Mouse (Mus musculus) midbrain, embryonic 16.5 days (tissue): ENCODE measurements around the gene Pttg1ip. TPM values are rescaled to one million over a fixed set of nuclear protein-coding genes. Genes with fewer than 3 reads are reported as not detected.

Experiments used
- ATAC-seq: fragments of 200-750 bp; cut with Nextera tagmentation; 2 replicates; pipeline ENCODE4 v1.8.0; 2017; ENCODE audit warnings: moderate TSS enrichment
- H3K27ac ChIP-seq: fragments of 300-500 bp; sonication (generic); 2 replicates; pipeline ENCODE4 v1.5.1; 2014; ENCODE audit warnings: mild to moderate bottlenecking, low read length, mixed read lengths
- H3K27me3 ChIP-seq: fragments of 300-500 bp; sonication (generic); 2 replicates; pipeline ENCODE4 v1.6.1; 2014; ENCODE audit warnings: low read depth, low read length, mixed read lengths; ENCODE audit not compliant: control insufficient read depth, insufficient read depth
- H3K36me3 ChIP-seq: fragments of 300-500 bp; sonication (generic); 2 replicates; pipeline ENCODE4 v1.6.1; 2014; ENCODE audit warnings: mild to moderate bottlenecking, low read length, moderate library complexity, mixed read lengths; ENCODE audit not compliant: control insufficient read depth, insufficient read depth
- H3K4me1 ChIP-seq: fragments of 300-500 bp; sonication (generic); 2 replicates; pipeline ENCODE4 v1.6.1; 2014; ENCODE audit warnings: mild to moderate bottlenecking, low read length, mixed read lengths; ENCODE audit not compliant: control insufficient read depth, insufficient read depth
- H3K4me2 ChIP-seq: fragments of 300-500 bp; sonication (generic); 2 replicates; pipeline ENCODE4 v1.6.1; 2014; ENCODE audit warnings: mild to moderate bottlenecking, low read length, mixed read lengths
- H3K4me3 ChIP-seq: fragments of 300-500 bp; sonication (generic); 2 replicates; pipeline ENCODE4 v1.5.1; 2014; ENCODE audit warnings: low read depth, mild to moderate bottlenecking, low read length, moderate library complexity, mixed read lengths
- H3K9ac ChIP-seq: fragments of 300-500 bp; sonication (generic); 2 replicates; pipeline ENCODE4 v1.6.1; 2014; ENCODE audit warnings: low read depth, low read length, mixed read lengths
- H3K9me3 ChIP-seq: fragments of 300-500 bp; sonication (generic); replicated peaks from 2 replicates; pipeline ENCODE4 v1.6.1; 2014; ENCODE audit warnings: mild to moderate bottlenecking, low read length, mixed read lengths; ENCODE audit not compliant: control insufficient read depth, poor library complexity, severe bottlenecking
- WGBS: fragments of 180-500 bp; shearing (Covaris S2); extraction: QIAGEN DNeasy Blood & Tissue Kit; methylation state at CpG from one replicate; pipeline ENCODE4 v1.1.7; 2014; 5-methylcytosine and 5-hydroxymethylcytosine counted together
- microRNA counts: library from miRNA; unstranded; fragments of <30 nt; microRNA quantifications from one replicate; lab custom pipeline; 2016
- microRNA-seq: library from miRNA; unstranded; fragments of <30 nt; microRNA quantifications from one replicate; pipeline ENCODE4, GENCODE M21; 2017
- polyA plus RNA-seq: library from polyadenylated mRNA; unstranded; fragments of >200 nt; fragmentation: Nextera tagmentation; extraction: Ambion mirVana; gene quantifications from 2 replicates; pipeline ENCODE4 v1.2.1, GENCODE M21; 2015

The Pttg1ip gene
- polyA plus RNA-seq, 1 experiment from 2014 or later, result 70.8 TPM

DNA sequence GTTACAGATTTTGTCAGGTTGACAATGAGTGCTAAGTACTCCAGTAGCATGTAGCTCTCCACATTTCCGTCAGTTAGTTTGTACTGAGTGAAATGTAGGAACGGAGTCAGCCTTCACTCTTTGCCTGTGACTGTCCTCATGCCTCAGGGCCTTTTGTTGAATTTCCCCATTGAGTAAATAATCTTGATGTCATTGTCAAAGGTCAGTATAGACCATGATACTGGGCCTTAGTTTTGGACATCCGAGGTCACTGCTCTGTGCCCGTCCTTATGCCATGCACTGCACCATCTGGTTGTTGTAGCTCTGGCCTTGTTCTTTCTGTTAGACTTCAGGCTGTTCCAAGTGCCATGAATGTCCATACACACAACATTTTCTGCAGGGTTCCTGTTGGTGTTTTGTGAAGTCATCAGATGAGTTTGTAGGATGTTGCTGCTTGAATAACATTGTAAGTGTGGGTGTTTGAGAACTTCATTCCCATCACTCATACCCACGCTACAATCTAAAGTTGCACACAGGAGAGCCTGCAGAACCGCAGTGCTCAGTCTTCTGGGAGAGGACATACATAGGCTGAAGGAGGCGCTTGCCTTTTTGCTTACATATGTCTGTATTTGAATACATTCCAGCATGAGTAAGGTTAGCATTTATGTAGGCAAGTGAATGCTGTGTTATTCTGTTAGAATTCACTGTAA lies 54.9 kb downstream of the Pttg1ip start:
- Histone ChIP-seq H3K27me3 (no peaks in the 10 kb centered on the region), H3K9me3 (no peaks in the 10 kb centered on the region), H3K4me1 (no peaks in the 10 kb centered on the region; the same call in 1 of the 2 replicates), H3K4me2 (no peak overlapping the region), H3K27ac (no peak overlapping the region), H3K36me3 (peaks cover 7% of the 10 kb centered on the region), H3K4me3 (no peak overlapping the region), H3K9ac (no peak overlapping the region)
- 95% methylated on average over 7 of the region's 7 CpGs for WGBS
- ATAC-seq, result no peak

DNA sequence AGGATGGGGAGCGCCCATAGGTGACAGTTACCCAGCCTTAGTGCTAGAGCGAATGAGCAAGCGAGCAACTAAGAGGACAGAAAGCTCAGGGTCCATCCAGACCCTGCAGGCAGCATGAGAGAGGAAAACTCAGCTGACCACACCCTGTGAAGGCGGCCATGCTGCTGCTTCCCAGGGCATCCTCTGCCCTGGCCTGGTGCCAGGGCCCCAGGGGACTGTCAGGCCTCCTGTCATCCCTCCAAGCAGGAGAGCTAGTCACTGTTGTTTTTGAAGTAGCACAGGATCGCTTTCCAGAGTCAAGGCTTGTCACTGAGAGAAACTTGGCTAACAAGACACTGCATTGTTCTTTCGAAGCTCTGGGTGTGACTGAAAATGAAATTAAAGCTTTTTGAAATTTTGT lies 57.4 kb downstream of the Pttg1ip start:
- Histone ChIP-seq H3K4me3 (no peak overlapping the region), H3K9me3 (no peaks in the 10 kb centered on the region), H3K4me1 (no peaks in the 10 kb centered on the region), H3K27ac (no peak overlapping the region), H3K4me2 (no peak overlapping the region), H3K9ac (no peak overlapping the region), H3K27me3 (no peaks in the 10 kb centered on the region), H3K36me3 (peaks cover 11% of the 10 kb centered on the region)
- 78% methylated on average over 6 of the region's 6 CpGs for WGBS
- no peak for ATAC-seq

DNA sequence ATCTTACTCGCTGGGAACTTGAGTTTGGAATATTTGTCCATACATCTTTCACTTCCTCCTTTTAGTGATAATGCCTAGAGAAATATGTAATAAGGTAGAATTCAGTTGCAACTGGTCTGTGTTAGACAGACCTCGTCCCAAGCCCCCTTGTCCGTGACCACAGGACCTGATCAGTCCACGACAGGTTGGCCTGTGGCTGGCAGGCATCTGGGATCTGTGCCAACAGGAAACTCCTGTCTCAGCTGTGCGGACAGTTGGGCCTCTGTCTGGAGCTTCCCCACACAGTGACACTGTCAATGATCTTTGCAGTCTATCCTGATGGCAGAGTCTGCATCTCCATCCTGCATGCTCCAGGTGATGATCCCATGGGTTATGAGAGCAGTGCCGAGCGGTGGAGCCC lies 61.6 kb downstream of the Pttg1ip start:
- no peaks in the 10 kb centered on the region for H3K27me3 ChIP-seq
- no peak for ATAC-seq
- H3K4me2 ChIP-seq, result no peak overlapping the region
- H3K9me3 ChIP-seq, result no peaks in the 10 kb centered on the region
- 86% methylated on average over 7 of the region's 7 CpGs for WGBS
- no peak overlapping the region for H3K27ac ChIP-seq
- H3K4me1 ChIP-seq, result no peaks in the 10 kb centered on the region
- no peak overlapping the region for H3K4me3 ChIP-seq
- no peak overlapping the region for H3K9ac ChIP-seq
- H3K36me3 ChIP-seq, result peaks cover 24% of the 10 kb centered on the region

DNA sequence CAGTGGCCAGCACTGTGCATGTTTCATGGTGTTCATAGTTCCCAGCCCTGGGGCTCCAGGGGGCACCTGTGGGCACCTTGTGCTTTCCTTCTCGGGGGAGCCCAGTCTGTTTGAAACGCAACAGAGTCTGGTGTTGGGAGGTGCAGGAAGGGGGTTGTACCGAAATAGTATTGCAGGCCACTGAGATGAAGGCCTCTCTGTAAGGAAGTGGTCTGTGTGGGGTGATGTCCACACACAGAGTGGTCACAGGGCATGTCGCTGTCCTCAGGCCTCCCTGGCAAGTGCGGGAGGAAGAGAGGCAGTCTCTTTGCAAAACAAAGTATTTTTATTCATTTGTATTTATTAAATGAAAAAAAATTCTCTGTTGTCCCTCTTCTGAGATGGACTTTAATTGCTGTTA lies 64.1 kb downstream of the Pttg1ip start:
- Histone ChIP-seq H3K4me1 (no peaks in the 10 kb centered on the region), H3K27me3 (no peaks in the 10 kb centered on the region), H3K9ac (no peak overlapping the region), H3K36me3 (peaks cover 24% of the 10 kb centered on the region), H3K4me2 (no peak overlapping the region), H3K27ac (no peak overlapping the region), H3K4me3 (no peak overlapping the region), H3K9me3 (no peaks in the 10 kb centered on the region)
- 90% methylated on average over 5 of the region's 5 CpGs for WGBS
- ATAC-seq, result no peak

DNA sequence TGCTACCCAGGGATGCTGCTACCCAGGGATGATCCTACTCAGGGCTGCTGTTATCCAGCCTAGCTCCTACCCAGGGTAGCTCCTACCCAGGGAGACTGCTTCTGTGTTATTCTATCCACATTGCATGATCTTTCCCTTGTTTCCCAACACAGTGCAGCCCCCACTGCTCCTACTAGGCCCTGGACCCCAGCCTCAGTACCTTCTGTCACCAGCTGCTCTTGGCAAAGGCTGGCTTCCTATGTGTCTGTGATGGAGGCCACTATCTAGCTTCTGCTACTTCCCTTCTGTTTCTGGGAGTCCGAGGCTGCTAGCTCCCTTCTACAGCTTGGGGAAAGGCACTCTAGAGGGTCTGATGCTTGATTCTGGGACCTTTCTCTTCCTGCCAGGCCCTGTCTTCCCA lies 65.9 kb downstream of the Pttg1ip start:
- no peaks in the 10 kb centered on the region for H3K27me3 ChIP-seq
- ATAC-seq, result no peak
- H3K4me1 ChIP-seq, result no peaks in the 10 kb centered on the region
- no peaks in the 10 kb centered on the region for H3K9me3 ChIP-seq
- no peak overlapping the region for H3K4me3 ChIP-seq
- H3K9ac ChIP-seq, result no peak overlapping the region
- WGBS, result 88% methylated on average over 1 of the region's 1 CpGs
- H3K4me2 ChIP-seq, result no peak overlapping the region
- H3K27ac ChIP-seq, result no peak overlapping the region
- peaks cover 14% of the 10 kb centered on the region for H3K36me3 ChIP-seq

DNA sequence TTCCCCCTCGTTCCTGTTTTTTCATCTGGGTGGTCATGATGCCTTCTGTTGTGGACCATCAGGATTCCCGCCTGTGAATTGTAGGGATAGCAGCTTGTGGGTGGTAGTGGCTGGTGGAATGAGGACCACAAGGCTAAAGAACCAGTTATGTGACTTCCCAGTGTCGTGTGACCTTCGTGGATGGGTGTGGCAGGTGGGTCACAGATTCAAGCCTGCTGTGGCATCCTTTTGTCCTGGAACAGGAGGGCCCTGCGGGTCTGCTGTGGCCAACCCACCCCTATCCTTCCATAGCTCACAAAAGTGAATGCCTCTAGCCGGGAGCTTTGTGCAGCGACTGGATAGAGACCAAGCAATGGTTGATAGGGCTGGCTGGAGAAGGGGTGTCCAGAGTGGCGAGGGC lies 66.4 kb downstream of the Pttg1ip start:
- WGBS, result 82% methylated on average over 8 of the region's 8 CpGs
- H3K4me2 ChIP-seq, result no peak overlapping the region
- H3K27me3 ChIP-seq, result no peaks in the 10 kb centered on the region
- H3K36me3 ChIP-seq, result peaks cover 14% of the 10 kb centered on the region
- no peak for ATAC-seq
- H3K9me3 ChIP-seq, result no peaks in the 10 kb centered on the region
- no peaks in the 10 kb centered on the region for H3K4me1 ChIP-seq
- no peak overlapping the region for H3K4me3 ChIP-seq
- H3K27ac ChIP-seq, result no peak overlapping the region
- no peak overlapping the region for H3K9ac ChIP-seq

MicroRNAs encoded within 50 kb of the gene (microRNA counts, 519-probe panel; counts per million panel counts)
- 1,403 counts per million, percentile 27 among the panel's probes with 10 or more counts for microRNA mmu-miR-1930 (lab: Ali Mortazavi, UCI)

Small RNA genes lying within 50 kb of the gene (microRNA-seq; reads per million reads assigned to microRNA genes)
- 14.3 reads per million, percentile 34 among the genes with 10 or more reads in this experiment for gene Mir1930

Other genes with a start within 250 kb of the Pttg1ip start
- gene Adarb1, start 163.4 kb upstream of the Pttg1ip start, polyA plus RNA-seq, result 16.9 and 18.2 TPM in 2 replicates
- 40.5 and 44.1 TPM in 2 replicates for gene Fam207a, start 65.9 kb upstream of the Pttg1ip start, polyA plus RNA-seq
- gene Itgb2, start 51.5 kb upstream of the Pttg1ip start, polyA plus RNA-seq, result 0.59 and 0.67 TPM in 2 replicates
- 315 and 350 TPM in 2 replicates for gene Sumo3, start 24.4 kb downstream of the Pttg1ip start, polyA plus RNA-seq
- gene Gm49325, start 24.5 kb downstream of the Pttg1ip start, polyA plus RNA-seq, result 1.5 and 2.9 TPM in 2 replicates
- gene Ube2g2, start 40.6 kb downstream of the Pttg1ip start, polyA plus RNA-seq, result 80.9 and 81.8 TPM in 2 replicates
- 1.3 and 1.6 TPM in 2 replicates for gene Tspear, start 104.8 kb downstream of the Pttg1ip start, polyA plus RNA-seq
- not detected in 2 replicates for gene Gm19402, start 109.0 kb downstream of the Pttg1ip start, polyA plus RNA-seq
- not detected in 2 replicates for gene Gm9508, start 115.5 kb downstream of the Pttg1ip start, polyA plus RNA-seq
- gene Gm10272, start 124.9 kb downstream of the Pttg1ip start, polyA plus RNA-seq, result not detected in 2 replicates
- not detected in 2 replicates for gene Gm10024, start 129.7 kb downstream of the Pttg1ip start, polyA plus RNA-seq
- not detected in 2 replicates for gene Gm10142, start 134.1 kb downstream of the Pttg1ip start, polyA plus RNA-seq
- gene Krtap12-1, start 138.9 kb downstream of the Pttg1ip start, polyA plus RNA-seq, result not detected in 2 replicates
- gene Gm10100, start 144.8 kb downstream of the Pttg1ip start, polyA plus RNA-seq, result not detected in 2 replicates
- not detected in 2 replicates for gene Gm18596, start 160.9 kb downstream of the Pttg1ip start, polyA plus RNA-seq
- gene Gm9736, start 169.6 kb downstream of the Pttg1ip start, polyA plus RNA-seq, result not detected in 2 replicates
- not detected in 2 replicates for gene Gm3233, start 178.0 kb downstream of the Pttg1ip start, polyA plus RNA-seq
- gene Gm3238, start 189.6 kb downstream of the Pttg1ip start, polyA plus RNA-seq, result not detected in 2 replicates
- gene Gm7138, start 195.2 kb downstream of the Pttg1ip start, polyA plus RNA-seq, result not detected in 2 replicates
- not detected in 2 replicates for gene Gm3250, start 200.8 kb downstream of the Pttg1ip start, polyA plus RNA-seq
- gene Gm7137, start 206.5 kb downstream of the Pttg1ip start, polyA plus RNA-seq, result not detected in 2 replicates
- not detected in 2 replicates for gene Gm9639, start 213.4 kb downstream of the Pttg1ip start, polyA plus RNA-seq
- not detected in 2 replicates for gene Gm19668, start 217.4 kb downstream of the Pttg1ip start, polyA plus RNA-seq
- gene Gm9507, start 230.1 kb downstream of the Pttg1ip start, polyA plus RNA-seq, result not detected in 2 replicates
- not detected in 2 replicates for gene Gm2696, start 233.0 kb downstream of the Pttg1ip start, polyA plus RNA-seq
- not detected in 2 replicates for gene Krtap10-4, start 245.4 kb downstream of the Pttg1ip start, polyA plus RNA-seq